Mouse (Mus musculus) MEL (cell line): ENCODE data around the gene Rtp2. TPM values are rescaled to one million over a fixed set of nuclear protein-coding genes. Genes with fewer than 3 reads are reported as not detected.
"Not testable (repeated sequence)": the region's sequence is repeated elsewhere in the genome, so short reads cannot be mapped to it uniquely, and the experiment has no call there.

Experiments
- DNase-seq: peaks from one replicate; pipeline ENCODE4 v3.0.0; 2011; ENCODE audit warnings: low read depth, low spot score
- H3K27ac ChIP-seq: 2 replicates; pipeline ENCODE4 v1.5.1; 2012; ENCODE audit warnings: low read depth, mild to moderate bottlenecking, control low read depth, low read length, moderate library complexity; ENCODE audit not compliant: control insufficient read depth
- H3K27me3 ChIP-seq, 2 experiments: fragments of 150-350 bp in 1 of 2; sonication (generic) in 1 of 2; 2 replicates each; pipeline ENCODE4 v1.6.1; 2012; ENCODE audit warnings: low read length in 2 of 2, mild to moderate bottlenecking in 2 of 2, improper control_type of control experiment in 1 of 2, moderate library complexity in 1 of 2; ENCODE audit not compliant: insufficient read depth in 2 of 2, control insufficient read depth in 1 of 2
- H3K36me3 ChIP-seq, 2 experiments: 2 replicates each; pipeline ENCODE4 v1.6.1; 2012 to 2014; ENCODE audit warnings: low read length in 2 of 2, improper control_type of control experiment in 1 of 2, inconsistent platforms in 1 of 2, mild to moderate bottlenecking in 1 of 2; ENCODE audit not compliant: insufficient read depth in 2 of 2, control insufficient read depth in 1 of 2
- H3K4me1 ChIP-seq, 2 experiments: fragments of 150-350 bp in 1 of 2; sonication (generic) in 1 of 2; 2 replicates each; pipeline ENCODE4 v1.6.1; 2012; ENCODE audit warnings: low read length in 2 of 2, improper control_type of control experiment in 1 of 2, mild to moderate bottlenecking in 1 of 2; ENCODE audit not compliant: insufficient read depth in 2 of 2, control insufficient read depth in 1 of 2
- H3K4me3 ChIP-seq, 2 experiments: fragments of 150-350 bp in 1 of 2; sonication (generic) in 1 of 2; 2 replicates each; pipeline ENCODE4 v1.5.1; 2012; ENCODE audit warnings: low read depth in 2 of 2, low read length in 2 of 2, mild to moderate bottlenecking in 2 of 2, moderate library complexity in 2 of 2, control low read depth in 1 of 2, improper control_type of control experiment in 1 of 2; ENCODE audit not compliant: control insufficient read depth in 1 of 2, insufficient read depth in 1 of 2
- H3K79me2 ChIP-seq: 2 replicates; pipeline ENCODE4 v1.6.1; 2012; ENCODE audit warnings: mild to moderate bottlenecking, low read length, moderate library complexity; ENCODE audit not compliant: control insufficient read depth, poor library complexity, insufficient read depth
- H3K9ac ChIP-seq: 2 replicates; pipeline ENCODE4 v1.6.1; 2012; ENCODE audit warnings: low read depth, mild to moderate bottlenecking, control low read depth, low read length, moderate library complexity; ENCODE audit not compliant: control insufficient read depth, poor library complexity, severe bottlenecking
- H3K9me3 ChIP-seq: fragments of 150-350 bp; sonication (generic); replicated peaks from 2 replicates; pipeline ENCODE4 v1.6.1; 2012; ENCODE audit warnings: mild to moderate bottlenecking, low read length, improper control_type of control experiment, moderate library complexity; ENCODE audit not compliant: insufficient read depth
- BHLHE40 ChIP-seq: IDR thresholded peaks from 2 replicates; pipeline ENCODE4 v1.6.1; 2012; ENCODE audit warnings: low read depth, mild to moderate bottlenecking, inconsistent platforms, low read length, improper control_type of control experiment, borderline replicate concordance
- CHD1 ChIP-seq: IDR thresholded peaks from 2 replicates; pipeline ENCODE4 v1.6.1; 2012; ENCODE audit warnings: low read depth, mild to moderate bottlenecking, inconsistent platforms, low read length, improper control_type of control experiment
- CTCF ChIP-seq, 3 experiments: IDR thresholded peaks in 2 of 3; conservative IDR thresholded peaks in 1 of 3; 2 replicates each; pipeline ENCODE4 v1.5.1; 2011 to 2012; ENCODE audit warnings: low read length in 3 of 3, low read depth in 2 of 3, mild to moderate bottlenecking in 2 of 3, improper control_type of control experiment in 1 of 3, inconsistent platforms in 1 of 3, mixed read lengths in 1 of 3, moderate library complexity in 1 of 3; ENCODE audit not compliant: control insufficient read depth in 1 of 3, insufficient read depth in 1 of 3, poor library complexity in 1 of 3, severe bottlenecking in 1 of 3
- ELF1 ChIP-seq: IDR thresholded peaks from 2 replicates; pipeline ENCODE4 v1.6.1; 2014; ENCODE audit warnings: low read depth, mild to moderate bottlenecking, inconsistent platforms, low read length, improper control_type of control experiment, moderate library complexity
- ETS1 ChIP-seq: IDR thresholded peaks from 2 replicates; pipeline ENCODE4 v1.6.1; 2012; ENCODE audit warnings: low read depth, mild to moderate bottlenecking, inconsistent platforms, low read length, improper control_type of control experiment, moderate library complexity
- GATA1 ChIP-seq: IDR thresholded peaks from 2 replicates; pipeline ENCODE4 v1.6.1; 2011; ENCODE audit warnings: low read depth, low read length, improper control_type of control experiment
- JUND ChIP-seq: IDR thresholded peaks from 2 replicates; pipeline ENCODE4 v1.6.1; 2011; ENCODE audit warnings: low read depth, mild to moderate bottlenecking, improper control_type of control experiment, low read length
- MAFK ChIP-seq: IDR thresholded peaks from 2 replicates; pipeline ENCODE4 v1.6.1; 2011; ENCODE audit warnings: low read depth, mild to moderate bottlenecking, low read length, improper control_type of control experiment, borderline replicate concordance
- MAX ChIP-seq: IDR thresholded peaks from 2 replicates; pipeline ENCODE4 v1.6.1; 2011; ENCODE audit warnings: low read length, improper control_type of control experiment
- MAZ ChIP-seq: IDR thresholded peaks from 2 replicates; pipeline ENCODE4 v1.6.1; 2012; ENCODE audit warnings: low read depth, mild to moderate bottlenecking, inconsistent platforms, low read length, improper control_type of control experiment
- MYB ChIP-seq: IDR thresholded peaks from 2 replicates; pipeline ENCODE4 v1.6.1; 2011; ENCODE audit warnings: mild to moderate bottlenecking, low read depth, low read length, improper control_type of control experiment
- MYC ChIP-seq: IDR thresholded peaks from 2 replicates; pipeline ENCODE4 v1.6.1; 2011; ENCODE audit warnings: low read depth, mild to moderate bottlenecking, low read length, improper control_type of control experiment, moderate library complexity
- POLR2A ChIP-seq, 2 experiments: IDR thresholded peaks; 2 replicates each; pipeline ENCODE4 v1.6.1; 2011 to 2012; ENCODE audit warnings: low read length in 2 of 2, mild to moderate bottlenecking in 2 of 2, control low read depth in 1 of 2, improper control_type of control experiment in 1 of 2, low read depth in 1 of 2, moderate library complexity in 1 of 2; ENCODE audit not compliant: control insufficient read depth in 1 of 2, insufficient read depth in 1 of 2, poor library complexity in 1 of 2
- POLR2AphosphoS2 ChIP-seq: IDR thresholded peaks from 2 replicates; pipeline ENCODE4 v1.6.1; 2011; ENCODE audit warnings: low read length, improper control_type of control experiment
- RAD21 ChIP-seq: IDR thresholded peaks from 2 replicates; pipeline ENCODE4 v1.6.1; 2011; ENCODE audit warnings: mild to moderate bottlenecking, low read depth, low read length, improper control_type of control experiment
- TBP ChIP-seq: IDR thresholded peaks from 2 replicates; pipeline ENCODE4 v1.8.0; 2011; ENCODE audit warnings: low read depth, low read length, improper control_type of control experiment
- UBTF ChIP-seq: IDR thresholded peaks from 2 replicates; pipeline ENCODE4 v1.6.1; 2012; ENCODE audit warnings: low read depth, mild to moderate bottlenecking, inconsistent platforms, low read length, improper control_type of control experiment, moderate library complexity, borderline replicate concordance; ENCODE audit not compliant: insufficient read depth
- USF1 ChIP-seq: IDR thresholded peaks from 2 replicates; pipeline ENCODE4 v1.6.1; 2014; ENCODE audit warnings: low read depth, mild to moderate bottlenecking, inconsistent platforms, low read length, improper control_type of control experiment, moderate library complexity
- USF2 ChIP-seq, 2 experiments: IDR thresholded peaks; 2 replicates each; pipeline ENCODE4 v1.6.1; 2011 to 2012; ENCODE audit warnings: improper control_type of control experiment in 2 of 2, low read length in 2 of 2, borderline replicate concordance in 1 of 2, inconsistent platforms in 1 of 2, low read depth in 1 of 2, mild to moderate bottlenecking in 1 of 2; ENCODE audit not compliant: insufficient read depth in 1 of 2
- ZNF384 ChIP-seq: IDR thresholded peaks from 2 replicates; pipeline ENCODE4 v1.6.1; 2012; ENCODE audit warnings: low read depth, mild to moderate bottlenecking, inconsistent platforms, low read length, improper control_type of control experiment
- polyA plus RNA-seq, 2 experiments: library from polyadenylated mRNA; stranded (reverse) in 1 of 2; unstranded in 1 of 2; fragments of >175 nt in 1 of 2; fragments of >200 nt in 1 of 2; gene quantifications; 2 replicates each; pipeline versions ENCODE4 v1.2.1 to v1.2.4; 2012; ENCODE audit warnings: low replicate concordance in 2 of 2, low read depth in 1 of 2; ENCODE audit not compliant: insufficient read length in 2 of 2, insufficient read depth in 1 of 2, missing spikeins in 1 of 2
- total RNA-seq: library from RNA; depleted of rRNA; stranded (reverse); fragments of 300-350 nt; gene quantifications from 2 replicates; pipeline ENCODE4 v1.2.3, GENCODE M21; 2012

Rtp2 gene
- total and polyA plus RNA-seq, 3 experiments = not detected

DNA sequence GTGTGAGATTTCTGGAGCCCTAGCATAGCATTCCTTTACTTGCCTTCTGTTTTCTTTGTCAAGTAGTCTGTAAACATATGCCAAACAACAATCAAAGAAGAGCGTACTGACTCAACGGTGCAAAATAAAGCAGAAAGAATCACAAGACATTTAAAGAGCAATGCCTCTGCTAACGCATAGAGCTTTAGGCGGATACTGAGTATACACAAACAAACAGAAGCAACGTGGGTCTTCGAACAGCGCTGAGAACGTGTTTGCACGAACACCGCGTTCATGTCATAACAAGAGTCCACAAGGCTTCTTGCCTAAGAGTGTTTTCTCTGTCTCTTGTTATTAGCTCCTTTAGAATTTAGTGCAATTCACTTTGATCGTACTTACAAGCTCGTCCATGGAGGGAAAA is 19.5 kb downstream of the Rtp2 start:
- no peak for DNase-seq
- TF ChIP-seq ZNF384 (no peak), MAX (no peak), ETS1 (no peak), MAZ (no peak), ELF1 (no peak), MAFK (no peak), UBTF (no peak), MYB (no peak), POLR2AphosphoS2 (no peak), CHD1 (no peak), MYC (no peak), USF2 (IDR thresholded peaks at IDR 0.05; ENCODE audit: borderline replicate concordance in 1 of 2, insufficient read depth in 1 of 2, low read depth in 1 of 2, low read length in 2 of 2) (no peak), USF1 (no peak), BHLHE40 (no peak), TBP (no peak), GATA1 (no peak), RAD21 (no peak), CTCF (IDR thresholded peaks at IDR 0.05 in 2 of 3, conservative IDR thresholded peaks at IDR 0.05 in 1 of 3; ENCODE audit: control insufficient read depth in 1 of 3, insufficient read depth in 1 of 3, low read depth in 2 of 3, low read length in 3 of 3, poor library complexity in 1 of 3, severe bottlenecking in 1 of 3) (no peak), JUND (no peak), POLR2A (IDR thresholded peaks at IDR 0.05; ENCODE audit: control insufficient read depth in 1 of 2, insufficient read depth in 1 of 2, low read depth in 1 of 2, low read length in 2 of 2, poor library complexity in 1 of 2) (no peak)
- Histone ChIP-seq H3K27me3 (no peaks in the 10 kb centered on the region), H3K4me3 (no peak overlapping the region), H3K79me2 (no peaks in the 10 kb centered on the region), H3K9ac (no peak overlapping the region), H3K4me1 (no peaks in the 10 kb centered on the region), H3K9me3 (no peaks in the 10 kb centered on the region), H3K27ac (no peak overlapping the region), H3K36me3 (no peaks in the 10 kb centered on the region)

GRCm38 (mm10) chr16:23909015-23909354 is 23.2 kb downstream of the Rtp2 start:
- not testable (repeated sequence) for H3K27me3 ChIP-seq, H3K36me3 ChIP-seq, DNase-seq, H3K27ac ChIP-seq, H3K79me2 ChIP-seq, H3K9me3 ChIP-seq, H3K4me1 ChIP-seq, H3K9ac ChIP-seq, H3K4me3 ChIP-seq

DNA sequence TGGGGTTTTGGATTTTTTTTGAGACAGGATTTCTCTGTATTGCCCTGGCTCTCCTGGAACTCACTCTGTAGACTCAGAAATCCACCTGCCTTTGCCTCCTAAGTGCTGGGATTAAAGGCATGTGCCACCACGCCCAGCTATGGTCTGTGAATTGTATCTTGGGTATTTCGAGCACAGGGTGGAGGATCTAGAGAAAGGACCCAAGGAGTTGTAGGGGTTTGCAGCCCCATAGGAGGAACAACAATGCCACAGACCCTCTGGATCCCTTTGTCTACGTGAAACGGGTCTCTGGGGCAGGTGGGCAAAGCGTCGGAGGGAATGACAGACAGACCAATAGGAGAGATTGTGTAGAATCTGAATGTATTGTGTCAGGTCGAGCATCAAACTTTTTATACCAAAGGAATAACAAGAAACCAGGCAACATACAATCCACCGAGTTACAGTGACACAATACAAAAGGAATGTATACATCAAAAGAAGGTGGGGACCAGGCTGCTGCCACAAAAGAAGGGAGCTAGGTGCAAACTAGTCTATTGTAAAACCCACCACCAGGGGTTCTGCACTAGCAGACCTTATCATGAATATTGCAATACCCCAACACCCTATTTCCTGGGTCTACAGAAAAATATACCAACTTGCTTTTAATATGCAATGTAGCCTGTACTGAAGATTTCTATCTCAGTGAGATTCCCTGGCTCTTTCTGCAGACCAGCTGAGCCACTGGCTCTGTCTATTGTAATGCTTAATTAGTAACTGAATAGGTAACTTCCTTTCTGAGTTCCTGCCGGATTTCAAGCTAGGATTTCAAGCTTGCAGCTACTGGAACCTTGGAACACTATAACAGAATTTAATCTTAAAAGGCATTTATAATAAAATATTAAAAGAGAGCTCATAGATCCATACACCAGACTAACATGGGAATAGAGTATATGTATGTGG is 23.8 kb downstream of the Rtp2 start:
- H3K9ac ChIP-seq, H3K27ac ChIP-seq, H3K36me3 ChIP-seq, H3K4me3 ChIP-seq, H3K4me1 ChIP-seq, H3K27me3 ChIP-seq, H3K9me3 ChIP-seq, H3K79me2 ChIP-seq, DNase-seq: not testable (repeated sequence)

- not testable (repeated sequence) for H3K9ac ChIP-seq, H3K9me3 ChIP-seq, DNase-seq, H3K79me2 ChIP-seq, H3K27ac ChIP-seq, H3K4me1 ChIP-seq, H3K27me3 ChIP-seq, H3K4me3 ChIP-seq, H3K36me3 ChIP-seq
These were observed 25.6 kb downstream of the Rtp2 start for GRCm38 (mm10) chr16:23906586-23906985.
